Mouse (Mus musculus): ENCODE results near the gene Hist1h2ak. TPM values are rescaled to one million over a fixed set of nuclear protein-coding genes. Genes with fewer than 3 reads are reported as not detected.
"Not testable (repeated sequence)": the region's sequence is repeated elsewhere in the genome, so short reads cannot be mapped to it uniquely, and the experiment has no call there.

Hist1h2ak gene
- polyA plus RNA-seq, 1 experiment: not detected

- Histone ChIP-seq H3K4me1 (ENCODE audit: control insufficient read depth, insufficient read depth, insufficient read length, low read length) (no peaks in the 10 kb centered on the region), H3K4me3 (ENCODE audit: insufficient read depth, low read depth, low read length) (no peak overlapping the region), H3K27ac (replicated peaks; ENCODE audit: low read depth, low read length) (no peak overlapping the region)
Observed at GRCm38 (mm10) chr13:21781639-21782038, 28.0 kb upstream of the Hist1h2ak start.

- Histone ChIP-seq H3K4me3 (ENCODE audit: insufficient read depth, low read depth, low read length) (no peak overlapping the region), H3K27ac (replicated peaks; ENCODE audit: low read depth, low read length) (no peak overlapping the region), H3K4me1 (ENCODE audit: control insufficient read depth, insufficient read depth, insufficient read length, low read length) (no peaks in the 10 kb centered on the region)
Observed at GRCm38 (mm10) chr13:21781021-21781555, 27.5 kb upstream of the Hist1h2ak start.

GRCm38 (mm10) chr13:21779767-21780731 is 26.4 kb upstream of the Hist1h2ak start, which contains the start of gene Hist1h1b:
Gene Hist1h1b, minus strand, starts transcription at chr13:21780625.
- H3K27ac ChIP-seq (replicated peaks; ENCODE audit: low read depth, low read length): no peak within 1 kb of the TSS
- no peaks in the 10 kb centered on the region for H3K4me1 ChIP-seq (ENCODE audit: control insufficient read depth, insufficient read depth, insufficient read length, low read length)
- H3K4me3 ChIP-seq (ENCODE audit: insufficient read depth, low read depth, low read length): peak within 1 kb of the TSS; percentile 75

- H3K4me3 ChIP-seq (ENCODE audit: insufficient read depth, low read depth, low read length): peak overlapping the region; percentile 75
- H3K27ac ChIP-seq (replicated peaks; ENCODE audit: low read depth, low read length): no peak overlapping the region
- no peaks in the 10 kb centered on the region for H3K4me1 ChIP-seq (ENCODE audit: control insufficient read depth, insufficient read depth, insufficient read length, low read length)
Observed at GRCm38 (mm10) chr13:21778814-21779766, 25.5 kb upstream of the Hist1h2ak start.

GRCm38 (mm10) chr13:21755707-21756106 is 2.1 kb upstream of the Hist1h2ak start:
- Histone ChIP-seq H3K27ac (replicated peaks; ENCODE audit: low read depth, low read length) (no peak overlapping the region), H3K4me1 (ENCODE audit: control insufficient read depth, insufficient read depth, insufficient read length, low read length) (no peaks in the 10 kb centered on the region; the same call in 1 of the 2 replicates), H3K4me3 (ENCODE audit: insufficient read depth, low read depth, low read length) (no peak overlapping the region)

- H3K4me3 ChIP-seq (ENCODE audit: insufficient read depth, low read depth, low read length): peak overlapping the region; percentile 71; the same call in 1 of the 2 replicates
- H3K27ac ChIP-seq (replicated peaks; ENCODE audit: low read depth, low read length); H3K4me1 ChIP-seq (ENCODE audit: control insufficient read depth, insufficient read depth, insufficient read length, low read length): not testable (repeated sequence)
Observed at GRCm38 (mm10) chr13:21754294-21755001, 821 bp upstream of the Hist1h2ak start.

GRCm38 (mm10) chr13:21753051-21753523 is 540 bp downstream of the Hist1h2ak start:
- Histone ChIP-seq H3K4me3 (ENCODE audit: insufficient read depth, low read depth, low read length) (peak overlapping the region; percentile 64), H3K27ac (replicated peaks; ENCODE audit: low read depth, low read length) (peak overlapping the region; percentile 52; the same call in 1 of the 2 replicates), H3K4me1 (ENCODE audit: control insufficient read depth, insufficient read depth, insufficient read length, low read length) (peaks cover 2% of the 10 kb centered on the region)

- no peak overlapping the region for H3K27ac ChIP-seq (replicated peaks; ENCODE audit: low read depth, low read length)
Observed at GRCm38 (mm10) chr13:21752356-21752755, 1.3 kb downstream of the Hist1h2ak start.

GRCm38 (mm10) chr13:21751827-21752226 is 1.8 kb downstream of the Hist1h2ak start:
- Histone ChIP-seq H3K27ac (replicated peaks; ENCODE audit: low read depth, low read length) (no peak overlapping the region), H3K4me3 (ENCODE audit: insufficient read depth, low read depth, low read length) (no peak overlapping the region), H3K4me1 (ENCODE audit: control insufficient read depth, insufficient read depth, insufficient read length, low read length) (peaks cover 2% of the 10 kb centered on the region)

More at GRCm38 (mm10) chr13:21752356-21752755, 1.3 kb downstream of the Hist1h2ak start:
- peaks cover 2% of the 10 kb centered on the region for H3K4me1 ChIP-seq (ENCODE audit: control insufficient read depth, insufficient read depth, insufficient read length, low read length)
- H3K4me3 ChIP-seq (ENCODE audit: insufficient read depth, low read depth, low read length): no peak overlapping the region

GRCm38 (mm10) chr13:21751417-21751816 is 2.2 kb downstream of the Hist1h2ak start:
- peaks cover 2% of the 10 kb centered on the region for H3K4me1 ChIP-seq (ENCODE audit: control insufficient read depth, insufficient read depth, insufficient read length, low read length)
- no peak overlapping the region for H3K27ac ChIP-seq (replicated peaks; ENCODE audit: low read depth, low read length)

GRCm38 (mm10) chr13:21750159-21751017 is 3.2 kb downstream of the Hist1h2ak start, which contains the start of gene Hist1h4k:
Gene Hist1h4k, minus strand, starts transcription at chr13:21750505.
- not testable (repeated sequence) for H3K27ac ChIP-seq (replicated peaks; ENCODE audit: low read depth, low read length)
- peak within 1 kb of the TSS; percentile 52 for H3K4me3 ChIP-seq (ENCODE audit: insufficient read depth, low read depth, low read length)

More at GRCm38 (mm10) chr13:21751417-21751816, 2.2 kb downstream of the Hist1h2ak start:
- H3K4me3 ChIP-seq (ENCODE audit: insufficient read depth, low read depth, low read length): no peak overlapping the region

GRCm38 (mm10) chr13:21749387-21750158 is 4.1 kb downstream of the Hist1h2ak start:
- no peak overlapping the region for H3K27ac ChIP-seq (replicated peaks; ENCODE audit: low read depth, low read length)
- peaks cover 2% of the 10 kb centered on the region for H3K4me1 ChIP-seq (ENCODE audit: control insufficient read depth, insufficient read depth, insufficient read length, low read length)
- H3K4me3 ChIP-seq (ENCODE audit: insufficient read depth, low read depth, low read length): peak overlapping the region; percentile 52

More at GRCm38 (mm10) chr13:21750159-21751017, 3.2 kb downstream of the Hist1h2ak start, which contains the start of gene Hist1h4k:
- not testable (repeated sequence) for H3K4me1 ChIP-seq (ENCODE audit: control insufficient read depth, insufficient read depth, insufficient read length, low read length)
